ENCODE assay signal across 15 mouse cellular contexts in genomic region chr5:133634481-133634880, GRCm38 (mm10).
"Had no signal": no experiment of that assay in that cellular context is flagged by ENCODE, and none has a peak within 500 bp of the region (broad histone marks: within the 10 kb centered on the region; RNA-seq: fewer than 3 reads in every experiment).

No protein-coding gene starts in this region.

- H3K4me3 ChIP-seq: kidney, embryonic 15.5 days; liver, embryonic 13.5 days; lung, embryonic 15.5 days; megakaryocyte, embryonic 14.5 days had no signal

- H3K9me3 ChIP-seq: kidney, embryonic 15.5 days; lung, embryonic 15.5 days had no signal

- DNase-seq: kidney, adult 11 months; kidney, adult 8-10 months; kidney, postnatal 10 days; kidney, postnatal 36 days; liver, embryonic 13.5 days; lung, postnatal 10 days; lung, postnatal 36 days; right cerebral cortex, postnatal 25 days; thymus, adult 18-20 months; thymus, postnatal 36 days had no signal

- H3K9ac ChIP-seq: kidney, embryonic 15.5 days; liver, embryonic 13.5 days; lung, embryonic 15.5 days had no signal

- H3K4me2 ChIP-seq: kidney, embryonic 15.5 days; liver, embryonic 13.5 days; lung, embryonic 15.5 days; midbrain, embryonic 11.5 days had no signal

- H3K27ac ChIP-seq: kidney, embryonic 15.5 days; liver, embryonic 13.5 days; lung, embryonic 15.5 days had no signal

- H3K4me1 ChIP-seq: kidney, embryonic 15.5 days; liver, embryonic 13.5 days; lung, embryonic 15.5 days; megakaryocyte, embryonic 14.5 days had no signal

- ATAC-seq: midbrain, embryonic 16.5 days had no signal

- H3K27me3 ChIP-seq: kidney, embryonic 15.5 days; liver, embryonic 13.5 days; lung, embryonic 15.5 days; megakaryocyte, embryonic 14.5 days had no signal

- H3K36me3 ChIP-seq: kidney, embryonic 15.5 days; liver, embryonic 13.5 days; lung, embryonic 15.5 days had no signal
